Mouse (Mus musculus) olfactory bulb, adult 2 months (tissue): ENCODE results near the gene Ptprn2.

Experiments
- CTCF ChIP-seq: fragments of 200-500 bp; IDR thresholded peaks from 2 replicates; pipeline ENCODE4 v1.5.1; 2012; ENCODE audit warnings: low read depth, mild to moderate bottlenecking, low read length, moderate library complexity; ENCODE audit not compliant: insufficient read depth
- POLR2A ChIP-seq: fragments of 200-500 bp; IDR thresholded peaks from 2 replicates; pipeline ENCODE4 v1.6.1; 2012; ENCODE audit warnings: mild to moderate bottlenecking, low read depth, low read length, moderate library complexity; ENCODE audit not compliant: insufficient read depth

DNA sequence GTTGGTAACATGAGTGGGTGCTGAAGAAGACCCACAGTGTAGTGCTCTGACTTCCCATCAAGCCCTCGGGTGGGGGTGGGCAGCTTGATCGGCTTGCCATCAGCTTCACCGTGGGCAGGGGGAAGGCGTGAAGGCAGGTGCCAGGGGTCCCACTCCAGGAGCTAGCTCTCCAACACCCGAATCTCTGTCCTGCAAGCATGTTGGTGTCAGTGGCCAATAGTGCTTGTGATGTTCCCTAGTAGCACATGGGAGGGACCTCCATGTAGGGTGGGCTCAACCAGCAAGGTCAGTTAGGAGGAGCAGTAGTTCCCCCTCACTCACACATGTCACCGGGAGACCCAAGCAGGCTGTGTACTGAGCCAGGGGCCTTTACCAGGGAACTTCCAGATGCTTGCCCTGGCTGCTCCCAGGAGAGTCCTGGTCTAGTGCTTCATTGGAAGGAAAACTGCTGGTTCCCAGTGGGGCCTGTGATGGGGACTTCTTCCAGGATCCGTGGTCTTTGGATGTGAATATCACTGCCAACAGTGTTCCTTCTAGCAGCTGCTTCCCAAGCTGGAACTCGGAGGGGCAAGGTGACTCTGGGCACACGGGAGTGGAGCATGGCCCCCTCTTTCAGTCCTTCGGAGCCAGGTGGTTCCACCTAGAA lies 569.5 kb downstream of the Ptprn2 start:
- TF ChIP-seq POLR2A, result no peak
- TF ChIP-seq CTCF, result no peak
